Mouse (Mus musculus) brown adipose tissue, adult 24 weeks (tissue): ENCODE data around the gene Fos. TPM values are rescaled to one million over a fixed set of nuclear protein-coding genes. Genes with fewer than 3 reads are reported as not detected.
"Not testable (repeated sequence)": the region's sequence is repeated elsewhere in the genome, so short reads cannot be mapped to it uniquely, and the experiment has no call there.

Source experiments
- H3K27ac ChIP-seq: fragments of 200-500 bp; replicated peaks from 2 replicates; pipeline ENCODE4 v1.5.1; 2012; ENCODE audit warnings: low read depth, mild to moderate bottlenecking, low read length
- H3K4me1 ChIP-seq: fragments of 200-500 bp; 2 replicates; pipeline ENCODE4 v1.6.1; 2012; ENCODE audit warnings: low read length, mixed read lengths; ENCODE audit not compliant: control insufficient read depth, insufficient read depth, insufficient read length
- H3K4me3 ChIP-seq: fragments of 200-500 bp; 2 replicates; pipeline ENCODE4 v1.5.1; 2012; ENCODE audit warnings: low read depth, mild to moderate bottlenecking, low read length, moderate library complexity; ENCODE audit not compliant: insufficient read depth
- polyA plus RNA-seq: library from polyadenylated mRNA; stranded (reverse); fragments of >200 nt; gene quantifications from 2 replicates; pipeline ENCODE4 v1.2.4, GENCODE M21; 2012; ENCODE audit not compliant: missing spikeins, insufficient read depth, insufficient read length

Gene Fos
- polyA plus RNA-seq, 1 experiment: 154 TPM

- Histone ChIP-seq H3K4me3 (no peak overlapping the region), H3K4me1 (peaks cover 21% of the 10 kb centered on the region), H3K27ac (no peak overlapping the region)
Observed at GRCm38 (mm10) chr12:85519553-85519952, 45.9 kb downstream of the Fos start.

GRCm38 (mm10) chr12:85521101-85521500 lies 47.4 kb downstream of the Fos start:
- no peak overlapping the region for H3K4me3 ChIP-seq
- no peak overlapping the region for H3K27ac ChIP-seq
- peaks cover 21% of the 10 kb centered on the region for H3K4me1 ChIP-seq

GRCm38 (mm10) chr12:85521673-85522072 lies 48.0 kb downstream of the Fos start:
- Histone ChIP-seq H3K4me1 (peaks cover 21% of the 10 kb centered on the region), H3K27ac (no peak overlapping the region), H3K4me3 (no peak overlapping the region)

GRCm38 (mm10) chr12:85522631-85523388 lies 49.1 kb downstream of the Fos start:
- Histone ChIP-seq H3K27ac (peak overlapping the region; percentile 88), H3K4me3 (no peak overlapping the region), H3K4me1 (peaks cover 21% of the 10 kb centered on the region)

GRCm38 (mm10) chr12:85523421-85524192 lies 49.9 kb downstream of the Fos start:
- H3K4me3 ChIP-seq: no peak overlapping the region
- H3K27ac ChIP-seq: peak overlapping the region; percentile 88
- peaks cover 21% of the 10 kb centered on the region for H3K4me1 ChIP-seq

- peaks cover 21% of the 10 kb centered on the region for H3K4me1 ChIP-seq
- H3K4me3 ChIP-seq: no peak overlapping the region
- H3K27ac ChIP-seq: no peak overlapping the region
Observed at GRCm38 (mm10) chr12:85524193-85524858, 50.6 kb downstream of the Fos start.

GRCm38 (mm10) chr12:85524859-85525495 lies 51.3 kb downstream of the Fos start:
- peaks cover 21% of the 10 kb centered on the region for H3K4me1 ChIP-seq
- H3K27ac ChIP-seq, H3K4me3 ChIP-seq: not testable (repeated sequence)

Other genes starting within 250 kb of the Fos start
- 6.5 and 8.5 TPM in 2 replicates for gene Mlh3, start 203.3 kb upstream of the Fos start, polyA plus RNA-seq
- gene Acyp1, start 185.5 kb upstream of the Fos start, polyA plus RNA-seq: 60.1 and 79.2 TPM in 2 replicates
- gene Zc2hc1c, start 185.3 kb upstream of the Fos start, polyA plus RNA-seq: not detected in 2 replicates
- 29.5 and 38.8 TPM in 2 replicates for gene Nek9, start 134.5 kb upstream of the Fos start, polyA plus RNA-seq
- 96.7 and 126 TPM in 2 replicates for gene Tmed10, start 99.0 kb upstream of the Fos start, polyA plus RNA-seq
- gene Jdp2, start 125.1 kb downstream of the Fos start, polyA plus RNA-seq: 9.9 and 11.2 TPM in 2 replicates
- 1.1 and 1.2 TPM in 2 replicates for gene Batf, start 212.8 kb downstream of the Fos start, polyA plus RNA-seq